Mouse (Mus musculus) B cell, adult 2 months (primary cell): ENCODE measurements around the gene Tnfsf13.

Experiments used
- DNase-seq, 2 experiments: peaks; one replicate each; pipeline ENCODE4 v3.0.0; 2022

Gene Tnfsf13

GRCm38 (mm10) chr11:69685526-69686148 is at the start of gene Tnfsf13:
Gene Tnfsf13 (minus strand): TSS chr11:69685784.
- DNase-seq: no peak

DNA sequence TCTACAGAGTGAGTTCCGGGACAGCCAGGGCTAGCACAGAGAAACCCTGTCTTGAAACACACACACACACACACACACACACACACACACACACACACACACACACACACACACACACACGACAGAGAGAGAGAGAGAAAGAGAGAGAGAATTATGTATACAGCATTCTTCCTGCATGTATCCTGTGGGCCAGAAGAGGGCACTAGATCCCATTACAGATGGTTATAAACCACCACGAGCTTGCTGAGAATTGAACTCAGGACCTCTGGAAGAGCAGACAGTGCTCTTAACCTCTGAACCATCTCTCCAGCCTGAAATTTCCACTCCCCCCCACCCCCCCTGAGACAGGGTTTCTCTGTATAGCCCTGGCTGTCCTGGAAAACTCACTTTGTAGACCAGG is 45.8 kb upstream of the Tnfsf13 start:
- DNase-seq: peak; percentile 16 to 28

- peak; percentile 81 to 83 for DNase-seq
Observed at GRCm38 (mm10) chr11:69729063-69729462, 43.5 kb upstream of the Tnfsf13 start.

DNA sequence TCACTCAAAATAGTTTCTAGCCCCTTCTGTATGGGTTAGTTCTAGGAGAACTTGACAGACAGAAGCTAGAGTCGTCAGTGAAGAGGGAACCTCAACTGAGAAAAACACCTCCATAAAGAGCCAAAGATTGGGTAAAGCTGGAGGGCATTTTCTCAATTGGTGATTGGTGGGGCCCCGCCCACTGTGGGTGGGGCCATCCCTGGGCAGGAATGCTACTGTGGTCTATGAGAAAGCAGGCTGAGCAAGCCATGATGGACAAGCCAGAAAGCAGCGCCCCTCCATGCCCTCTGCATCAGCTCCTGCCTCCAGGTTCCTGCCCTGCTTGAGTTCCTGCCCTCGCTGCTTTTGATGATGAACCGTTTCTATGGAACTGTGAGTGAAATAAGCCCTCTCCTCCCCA is 40.4 kb upstream of the Tnfsf13 start:
- no peak for DNase-seq

DNA sequence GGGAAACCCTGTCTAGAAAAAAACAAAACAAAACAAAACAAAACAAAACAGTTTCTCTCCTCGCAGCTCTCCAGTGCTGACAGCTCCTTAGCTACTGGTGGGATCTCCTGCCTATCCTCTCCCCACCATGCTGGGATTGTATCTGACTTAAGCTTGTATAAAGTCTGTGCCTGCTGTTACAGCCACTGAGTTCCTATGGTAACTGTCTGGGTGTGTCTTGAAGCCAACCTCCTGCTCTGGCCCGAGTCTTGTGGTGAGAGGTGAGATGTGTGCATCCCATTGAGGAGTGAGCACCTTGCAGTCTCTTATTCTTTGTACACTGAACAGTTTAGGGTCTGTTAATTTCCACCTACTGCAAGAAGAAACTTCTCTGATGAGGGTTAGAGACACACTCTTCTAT is 37.5 kb upstream of the Tnfsf13 start:
- no peak for DNase-seq

DNA sequence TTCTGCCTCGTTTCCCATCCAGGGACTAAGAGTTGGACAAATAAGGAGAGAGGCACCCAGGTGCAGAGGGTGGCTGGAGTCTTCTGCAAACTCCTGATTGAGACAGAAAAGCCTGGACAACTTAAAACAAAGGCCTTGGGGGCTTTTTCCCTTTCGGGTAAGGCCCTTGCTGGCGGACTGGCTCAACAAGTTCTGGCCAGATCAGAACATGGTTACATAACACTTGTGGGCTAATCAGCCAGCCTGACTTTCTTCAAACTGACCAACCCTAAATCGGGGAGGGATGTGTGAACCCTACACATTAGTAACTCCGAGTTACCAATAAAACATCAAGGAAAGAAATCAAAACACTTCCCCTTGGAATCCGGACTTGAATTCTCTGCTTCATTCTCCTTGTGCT is 35.3 kb upstream of the Tnfsf13 start:
- no peak for DNase-seq

- no peak for DNase-seq
Observed at GRCm38 (mm10) chr11:69719423-69719822, 33.8 kb upstream of the Tnfsf13 start.

GRCm38 (mm10) chr11:69718661-69719060 is 33.1 kb upstream of the Tnfsf13 start:
- no peak for DNase-seq

DNA sequence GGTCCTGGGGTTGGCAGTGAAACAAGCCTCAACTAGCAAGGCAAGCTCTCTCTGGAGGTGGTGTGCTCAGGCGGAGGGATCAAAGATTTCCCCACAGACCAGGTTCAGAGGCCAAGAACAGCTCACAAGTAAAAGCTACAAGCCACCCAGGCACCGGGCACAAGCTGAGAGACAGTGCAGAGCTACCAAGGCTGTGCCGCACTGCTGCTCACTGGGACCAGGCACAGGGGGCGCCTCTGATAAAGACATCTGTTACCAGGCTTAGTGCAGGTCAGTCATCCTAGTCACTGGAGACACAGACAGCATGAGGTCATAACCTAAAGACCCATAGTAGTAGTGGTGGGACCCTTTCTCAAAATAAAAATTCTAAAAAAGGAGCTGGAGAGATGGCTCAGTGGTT is 31.4 kb upstream of the Tnfsf13 start:
- no peak for DNase-seq

- DNase-seq: no peak
Observed at GRCm38 (mm10) chr11:69715929-69716328, 30.3 kb upstream of the Tnfsf13 start.

- DNase-seq: peak; percentile 54 to 58
Observed at GRCm38 (mm10) chr11:69715482-69715881, 29.9 kb upstream of the Tnfsf13 start.

GRCm38 (mm10) chr11:69714636-69715329 is 29.2 kb upstream of the Tnfsf13 start:
- DNase-seq: no peak

DNA sequence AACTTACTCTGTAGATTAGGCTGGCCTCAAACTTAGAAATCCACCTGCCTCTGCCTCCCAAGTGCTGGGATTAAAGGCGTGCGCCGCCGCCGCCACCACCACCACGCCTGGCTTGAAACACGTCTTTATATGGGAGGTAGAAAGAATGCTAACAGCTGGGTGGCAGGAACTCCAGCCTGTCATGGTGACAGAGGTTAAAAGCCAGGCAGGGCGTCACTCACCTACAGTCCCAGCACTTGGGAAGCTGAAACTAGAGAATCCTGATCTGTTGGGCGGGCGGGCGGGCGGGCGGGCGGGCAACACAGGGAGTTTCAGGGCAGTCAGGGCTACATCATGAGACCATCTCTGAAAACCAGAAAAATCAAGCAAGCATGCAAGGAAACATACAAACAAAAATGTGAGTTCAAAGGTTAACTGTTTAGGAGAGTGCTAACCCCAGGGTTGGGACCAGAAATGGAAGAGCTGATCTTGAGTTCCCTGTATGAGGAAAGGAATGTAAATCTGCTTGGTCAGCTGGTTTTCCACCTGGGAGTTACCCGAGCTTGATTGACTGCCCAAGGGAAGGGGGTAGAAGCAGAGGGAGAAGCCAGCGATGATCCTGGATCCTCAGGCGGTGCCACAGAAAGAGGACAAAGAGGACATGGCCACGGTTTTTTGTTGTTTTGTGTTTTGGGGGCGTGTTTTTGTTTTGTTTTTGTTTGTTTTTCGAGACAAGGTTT is 27.5 kb upstream of the Tnfsf13 start:
- DNase-seq: no peak

- DNase-seq: no peak
Observed at GRCm38 (mm10) chr11:69711082-69711481, 25.5 kb upstream of the Tnfsf13 start.

GRCm38 (mm10) chr11:69710470-69710869 is 24.9 kb upstream of the Tnfsf13 start:
- DNase-seq: no peak

DNA sequence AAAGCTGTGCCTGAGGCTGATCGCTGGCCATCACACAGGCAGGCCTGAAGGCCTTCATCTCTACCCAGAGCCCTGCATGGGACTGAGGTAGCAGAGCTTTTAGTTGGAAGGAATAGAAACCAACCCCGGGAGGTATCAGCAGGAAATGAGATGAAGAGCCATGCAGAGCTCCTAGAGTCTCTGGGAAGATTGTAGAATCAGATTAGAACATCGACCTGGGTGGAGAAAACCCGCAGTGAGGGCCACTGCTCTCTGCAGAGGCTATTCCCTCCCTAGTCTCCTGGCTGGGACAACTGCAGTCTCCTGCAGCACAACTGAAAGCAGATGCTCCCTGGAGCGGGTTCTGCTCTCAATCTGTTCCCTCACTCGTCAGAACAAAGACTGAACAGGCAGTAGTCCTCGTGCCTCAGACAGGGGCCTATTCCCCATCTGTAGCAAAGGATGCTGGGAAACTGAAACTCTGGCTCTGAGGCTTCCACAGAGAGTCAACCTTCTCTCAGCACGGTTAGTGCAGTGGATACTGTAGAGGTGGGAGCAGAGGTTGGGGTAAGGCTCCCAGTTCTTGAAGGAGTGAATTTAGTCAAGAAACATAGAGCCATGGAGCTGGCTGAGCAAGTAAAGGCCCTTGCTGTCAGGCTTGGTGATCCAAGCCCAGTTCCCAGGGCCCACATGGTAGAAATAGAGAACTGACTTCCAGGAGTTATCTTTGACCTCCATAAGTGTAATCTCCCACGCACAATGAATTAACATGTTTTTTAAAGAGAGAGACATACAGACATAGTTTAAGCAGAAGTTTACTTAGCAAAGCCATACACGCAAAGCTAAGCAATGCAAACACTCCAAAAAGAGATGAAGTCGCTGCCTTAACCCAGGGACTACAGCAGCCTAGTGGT is 24.2 kb upstream of the Tnfsf13 start:
- no peak for DNase-seq

DNA sequence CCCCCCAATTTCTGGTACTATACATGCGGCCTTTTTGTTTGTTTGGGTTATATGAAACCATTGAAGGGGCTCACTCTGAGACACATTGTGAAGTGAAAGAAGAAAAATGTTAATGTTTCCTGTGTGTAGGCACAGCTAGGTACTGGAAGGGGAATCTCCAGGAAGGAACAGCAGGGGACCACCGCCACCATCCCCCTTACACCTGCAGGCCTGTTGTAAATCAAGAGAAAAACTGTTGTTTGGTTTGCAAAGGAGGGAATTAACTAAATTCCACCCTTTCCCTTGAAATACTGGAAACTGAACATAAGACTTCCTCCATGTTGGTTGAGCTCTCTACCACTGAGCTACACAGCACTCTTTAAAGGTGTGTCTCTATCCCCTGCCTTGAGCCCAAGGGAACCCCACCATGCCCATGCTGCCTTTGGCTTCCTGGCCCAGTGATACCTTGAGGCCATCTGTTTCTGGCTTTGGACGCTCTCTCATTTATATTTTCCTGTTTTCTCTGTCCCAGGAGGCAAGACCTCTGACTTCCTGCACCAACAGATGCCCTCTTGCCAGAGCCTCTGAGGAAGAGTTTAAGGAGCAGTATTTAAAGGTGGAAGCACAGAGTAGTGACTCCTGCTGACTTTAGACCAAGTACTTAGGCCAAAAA is 23.2 kb upstream of the Tnfsf13 start:
- DNase-seq: no peak

GRCm38 (mm10) chr11:69707873-69708381 is 22.3 kb upstream of the Tnfsf13 start:
- DNase-seq: no peak

DNA sequence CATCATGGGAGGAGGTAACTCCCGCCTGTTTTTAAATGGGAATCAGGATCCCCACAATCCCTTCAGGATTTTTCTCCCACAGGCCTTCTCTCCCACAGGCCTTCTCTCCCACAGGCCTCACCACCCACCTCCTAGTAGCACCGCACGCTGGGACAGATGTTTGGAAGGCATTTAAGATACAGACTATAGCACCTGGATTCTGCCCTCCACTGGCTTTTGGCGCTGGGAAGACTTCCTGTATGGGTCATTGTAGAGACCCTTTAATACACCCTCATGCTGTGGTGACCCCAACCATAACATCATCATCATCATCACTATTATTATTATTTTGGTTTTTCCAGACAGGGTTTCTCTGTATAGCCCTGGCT is 21.9 kb upstream of the Tnfsf13 start:
- no peak for DNase-seq

GRCm38 (mm10) chr11:69706775-69707479 is 21.3 kb upstream of the Tnfsf13 start:
- DNase-seq: no peak

- DNase-seq: no peak
Observed at GRCm38 (mm10) chr11:69704613-69705010, 19.0 kb upstream of the Tnfsf13 start.
